Mouse (Mus musculus): ENCODE data around the gene Cers2. TPM values are rescaled to one million over a fixed set of nuclear protein-coding genes. Genes with fewer than 3 reads are reported as not detected.

Cers2 gene
- 121 to 134 TPM (median 130 TPM) in 4 replicates for total RNA-seq (2023; ENCODE audit: inconsistent age)

DNA sequence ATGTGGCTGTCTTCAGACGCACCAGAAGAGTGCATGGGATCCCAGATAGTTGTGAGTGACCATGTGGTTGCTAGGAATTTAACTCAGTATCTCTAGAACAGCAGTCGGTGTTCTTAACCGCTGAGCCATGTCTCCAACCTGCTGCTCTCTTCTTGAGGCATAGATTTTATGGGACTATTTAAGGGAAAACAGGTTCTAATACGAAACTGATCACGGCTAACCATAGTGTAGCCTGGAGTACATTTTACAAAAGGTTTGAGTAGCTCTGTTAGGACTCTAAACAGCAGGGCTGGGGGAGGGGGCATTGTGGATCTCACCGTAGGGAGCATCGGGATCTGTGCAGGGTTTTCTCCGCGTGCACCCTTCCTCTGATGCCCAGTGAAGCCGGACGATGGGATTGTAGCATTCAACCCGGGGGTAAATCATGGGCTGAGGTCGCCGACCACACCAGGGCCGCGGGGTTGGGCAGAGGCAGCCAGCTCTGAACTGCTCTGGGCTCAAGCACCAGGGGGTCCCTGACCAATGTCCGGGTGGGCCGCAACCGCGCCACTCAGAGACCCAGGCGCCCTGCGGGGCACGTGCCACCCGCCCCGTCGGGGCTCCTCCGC lies at the start of gene Cers2:
TSS of gene Cers2 (plus strand) at position 306 of the 608 bp plus-strand sequence.

DNA sequence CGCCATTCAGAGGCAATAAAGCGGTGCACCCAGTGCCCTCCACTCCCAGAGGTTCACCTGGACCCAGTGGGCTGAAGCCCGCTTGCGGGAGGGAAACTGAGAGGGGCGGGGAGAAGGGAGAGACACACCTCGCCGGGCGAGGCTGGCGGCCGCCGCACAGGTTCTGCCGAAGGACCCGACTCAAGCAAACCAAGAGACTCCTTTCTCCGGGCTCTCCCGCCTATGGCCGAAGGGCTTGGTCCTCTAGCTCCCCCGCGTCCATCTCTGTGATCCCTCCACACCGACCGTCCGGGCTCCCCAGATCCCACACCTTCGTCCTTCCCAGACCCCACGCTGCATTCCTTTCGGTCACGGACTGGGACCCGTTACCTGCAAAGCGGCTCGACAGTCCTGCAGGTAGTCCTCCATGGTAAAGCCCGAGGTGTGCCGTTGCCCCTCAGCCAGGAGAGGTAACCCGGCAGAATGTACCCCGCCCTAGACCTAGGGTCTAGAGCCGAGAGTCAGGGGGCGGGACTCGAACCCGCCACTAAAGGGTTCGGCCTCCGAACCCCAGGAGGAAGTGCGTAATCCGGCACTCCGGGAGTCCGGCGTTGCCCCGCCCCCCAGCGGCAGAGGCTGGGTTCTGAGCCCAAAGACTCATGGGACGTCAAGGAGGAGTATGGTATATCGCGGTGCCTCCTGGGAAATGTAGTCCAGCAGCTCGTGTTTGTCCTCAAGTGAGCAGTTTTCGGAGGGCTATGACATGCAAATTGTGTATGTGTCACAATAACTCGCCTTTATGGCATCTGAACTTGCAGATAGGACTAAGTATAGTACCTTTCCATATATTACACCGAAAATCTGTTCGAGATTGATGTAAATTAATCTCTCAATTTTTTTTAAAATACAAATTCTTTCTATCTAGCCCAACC lies 33.1 kb upstream of the Cers2 start, which contains the start of the genes Mindy1 and Prune1:
TSS of gene Mindy1 (plus strand) at position 130 of the 911 bp plus-strand sequence.
TSS of gene Prune1 (minus strand) at position 861 of the 911 bp plus-strand sequence.

DNA sequence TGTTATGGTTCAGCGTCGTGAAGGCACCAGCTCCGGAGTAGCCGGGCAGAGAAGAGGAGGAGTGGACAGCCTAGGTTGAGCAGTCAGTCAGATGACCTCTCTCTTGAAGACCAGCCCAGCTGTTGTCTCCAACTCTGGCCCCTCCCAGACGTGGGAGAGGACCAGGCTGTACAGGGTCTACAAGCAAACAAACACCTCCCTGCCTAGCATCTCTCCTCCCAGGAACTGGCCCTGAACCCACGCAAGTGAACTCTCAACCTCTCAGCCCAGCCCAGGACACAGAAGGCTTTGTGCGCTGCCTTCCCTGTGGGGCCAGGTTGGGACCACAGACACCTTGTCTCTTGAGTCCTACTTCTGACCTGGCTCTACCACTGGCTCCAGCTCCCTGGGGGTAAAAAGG lies 7.5 kb upstream of the Cers2 start, which contains the start of gene Anxa9:
TSS of gene Anxa9 (minus strand) at position 77 of the 400 bp plus-strand sequence.

DNA sequence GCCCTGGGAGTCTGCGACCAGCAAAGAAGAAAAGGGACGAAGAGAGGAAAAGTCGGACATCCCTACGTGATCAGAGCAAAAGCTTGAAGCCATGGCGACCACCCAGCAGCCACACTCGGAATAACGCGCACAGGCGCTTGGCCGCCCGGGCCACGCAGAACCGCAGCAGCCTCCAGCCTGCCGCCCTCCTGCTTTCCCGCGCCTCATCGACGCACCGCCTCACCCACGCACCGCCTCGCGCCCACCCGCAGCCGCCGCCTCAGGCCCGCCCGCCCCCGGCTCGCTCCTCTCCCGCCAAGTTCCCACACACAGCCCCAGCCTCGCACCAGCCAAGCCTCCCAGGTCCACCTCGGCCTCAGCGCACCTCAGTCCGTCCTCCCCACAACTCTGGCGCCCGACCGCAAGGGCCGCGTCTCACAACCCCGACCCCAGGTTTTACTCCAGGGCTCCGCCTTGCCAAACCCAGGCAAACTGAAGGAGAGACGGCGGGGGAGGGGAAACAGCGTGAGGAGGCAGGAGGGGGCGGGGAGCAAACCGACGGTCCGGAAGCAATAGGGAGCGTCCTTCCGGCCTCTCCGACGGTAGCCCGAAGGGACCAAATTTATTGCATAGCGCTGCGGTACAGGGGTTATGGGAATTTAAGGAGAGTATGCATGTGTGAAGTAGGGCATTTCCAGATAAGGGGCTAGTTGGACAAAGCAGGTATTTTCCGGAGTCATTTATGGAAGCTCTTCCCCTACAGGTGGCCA lies 42.3 kb downstream of the Cers2 start, which contains the start of gene Setdb1:
TSS of gene Setdb1 (minus strand) at position 502 of the 749 bp plus-strand sequence.

Other genes starting within 250 kb of the Cers2 start
- gene Pip5k1a, start 207.9 kb upstream of the Cers2 start, total RNA-seq (2023; ENCODE audit: inconsistent age), result 33.7 to 38.4 TPM (median 36.5 TPM) in 4 replicates
- gene Vps72, start 203.8 kb upstream of the Cers2 start, total RNA-seq (2023; ENCODE audit: inconsistent age), result 53.3 to 68.2 TPM (median 62.1 TPM) in 4 replicates
- 1.5 to 4.0 TPM (median 2.2 TPM) in 4 replicates for gene Tmod4, start 190.3 kb upstream of the Cers2 start, total RNA-seq (2023; ENCODE audit: inconsistent age)
- gene Scnm1, start 180.8 kb upstream of the Cers2 start, total RNA-seq (2023; ENCODE audit: inconsistent age), result 57.3 to 78.5 TPM (median 59.9 TPM) in 4 replicates
- 5.3 to 7.8 TPM (median 6.3 TPM) in 4 replicates for gene Lysmd1, start 180.7 kb upstream of the Cers2 start, total RNA-seq (2023; ENCODE audit: inconsistent age)
- gene Tnfaip8l2, start 172.4 kb upstream of the Cers2 start, total RNA-seq (2023; ENCODE audit: inconsistent age), result 24.3 to 35.2 TPM (median 28.0 TPM) in 4 replicates
- gene Sema6c, start 154.3 kb upstream of the Cers2 start, total RNA-seq (2023; ENCODE audit: inconsistent age), result 0.18 to 1.1 TPM (median 0.54 TPM) in 3 of 4 replicates, not detected in the other
- 66.4 to 77.9 TPM (median 74.8 TPM) in 4 replicates for gene Gabpb2, start 96.9 kb upstream of the Cers2 start, total RNA-seq (2023; ENCODE audit: inconsistent age)
- 193 to 216 TPM (median 202 TPM) in 4 replicates for gene Cdc42se1, start 86.1 kb upstream of the Cers2 start, total RNA-seq (2023; ENCODE audit: inconsistent age)
- gene Mllt11, start 82.6 kb upstream of the Cers2 start, total RNA-seq (2023; ENCODE audit: inconsistent age), result 4.9 to 8.2 TPM (median 7.6 TPM) in 4 replicates
- gene Gm128, start 73.2 kb upstream of the Cers2 start, total RNA-seq (2023; ENCODE audit: inconsistent age), result not detected in 4 replicates
- not detected in 4 replicates for gene Bnipl, start 63.6 kb upstream of the Cers2 start, total RNA-seq (2023; ENCODE audit: inconsistent age)
- gene Mindy1, start 33.4 kb upstream of the Cers2 start, total RNA-seq (2023; ENCODE audit: inconsistent age), result 32.4 to 40.2 TPM (median 36.0 TPM) in 4 replicates
- gene Prune1, start 32.7 kb upstream of the Cers2 start, total RNA-seq (2023; ENCODE audit: inconsistent age), result 9.9 to 11.6 TPM (median 11.1 TPM) in 4 replicates
- 1.2 to 2.2 TPM (median 2.0 TPM) in 4 replicates for gene Anxa9, start 7.6 kb upstream of the Cers2 start, total RNA-seq (2023; ENCODE audit: inconsistent age)
- gene Setdb1, start 42.4 kb downstream of the Cers2 start, total RNA-seq (2023; ENCODE audit: inconsistent age), result 31.4 to 38.1 TPM (median 33.0 TPM) in 4 replicates
- gene 4930558C23Rik, start 88.0 kb downstream of the Cers2 start, total RNA-seq (2023; ENCODE audit: inconsistent age), result not detected in 4 replicates
- 79.2 to 85.4 TPM (median 82.6 TPM) in 4 replicates for gene Arnt, start 119.6 kb downstream of the Cers2 start, total RNA-seq (2023; ENCODE audit: inconsistent age)
- 1.4 to 2.4 TPM (median 2.0 TPM) in 4 replicates for gene Ctsk, start 184.5 kb downstream of the Cers2 start, total RNA-seq (2023; ENCODE audit: inconsistent age)
- 450 to 511 TPM (median 488 TPM) in 4 replicates for gene Ctss, start 212.0 kb downstream of the Cers2 start, total RNA-seq (2023; ENCODE audit: inconsistent age)
- not detected in 4 replicates for gene Hormad1, start 244.9 kb downstream of the Cers2 start, total RNA-seq (2023; ENCODE audit: inconsistent age)